29 mouse cellular contexts compared by ENCODE assay signal in genomic region chr12:12902403-12902802, GRCm38 (mm10). TPM values are rescaled to one million over a fixed set of nuclear protein-coding genes. Genes with fewer than 3 reads are reported as not detected.
A peak's percentile ranks its signal among the peaks of the same experiment; 100 is the strongest.
DNase-seq lines count a peak whose midpoint lies in the region; ATAC-seq and TF ChIP-seq lines count a peak whose summit lies in the region.
"Had no signal": no experiment of that assay in that cellular context is flagged by ENCODE, and none has a peak within 500 bp of the region (broad histone marks: within the 10 kb centered on the region; RNA-seq: fewer than 3 reads in every experiment).

No protein-coding gene starts in this region.

- no peak for TF ChIP-seq EP300 in ES-Bruce4 (IDR thresholded peaks at IDR 0.05; ENCODE audit: insufficient read depth, low read depth, low read length)

- H3K4me3 ChIP-seq in megakaryocyte, embryonic 14.5 days (replicated peaks): peak overlapping the region; percentile 77
- H3K4me3 ChIP-seq in ES-Bruce4 (ENCODE audit: low read depth, low read length): peak overlapping the region; percentile 68
- no peak overlapping the region for H3K4me3 ChIP-seq in hindbrain, embryonic 16.5 days (ENCODE audit: low read length)
- H3K4me3 ChIP-seq: erythroblast, embryonic 14.5 days; gastrocnemius, adult 2 months; heart, adult 2 months; intestine, embryonic 15.5 days; liver, embryonic 12.5 days; myocyte; neural tube, embryonic 12.5 days had no signal

- TF ChIP-seq POLR2A in ES-Bruce4 (IDR thresholded peaks at IDR 0.05; ENCODE audit: insufficient read depth, low read length): peak; percentile 68

- 100% methylated on average over 1 of the region's 1 CpGs for WGBS in hindbrain, embryonic 16.5 days

- no peak overlapping the region for H3K4me2 ChIP-seq in hindbrain, embryonic 16.5 days (ENCODE audit: low read length)
- H3K4me2 ChIP-seq: intestine, embryonic 15.5 days; liver, embryonic 12.5 days; midbrain, embryonic 11.5 days; neural tube, embryonic 12.5 days had no signal

- H3K27ac ChIP-seq in ES-Bruce4 (ENCODE audit: insufficient read depth, low read length): peak overlapping the region; percentile 70
- no peak overlapping the region for H3K27ac ChIP-seq in hindbrain, embryonic 16.5 days (ENCODE audit: low read depth, low read length)
- H3K27ac ChIP-seq: gastrocnemius, adult 2 months; heart, adult 2 months; hindbrain, postnatal 0 days; intestine, embryonic 15.5 days; liver, embryonic 12.5 days; neural tube, embryonic 12.5 days; stomach, postnatal 0 days had no signal

- 0 out of 2 replicates have a peak, but pooled peaks cover 3% of the 10 kb centered on the region for H3K9me3 ChIP-seq in megakaryocyte, embryonic 14.5 days
- no peaks in the 10 kb centered on the region for H3K9me3 ChIP-seq in ES-Bruce4 (replicated peaks; ENCODE audit: control insufficient read depth, insufficient read depth, low read length, poor library complexity, severe bottlenecking)
- no peaks in the 10 kb centered on the region for H3K9me3 ChIP-seq in hindbrain, embryonic 16.5 days (ENCODE audit: control insufficient read depth, low read length)
- H3K9me3 ChIP-seq: intestine, embryonic 15.5 days; liver, embryonic 12.5 days; neural tube, embryonic 12.5 days had no signal

- no peak for ATAC-seq in megakaryocyte, adult 5-6 weeks (ENCODE audit: poor library complexity, severe bottlenecking)
- ATAC-seq in hindbrain, embryonic 16.5 days: no peak
- ATAC-seq: forebrain, embryonic 16.5 days; hindbrain, postnatal 0 days; intestine, embryonic 15.5 days; liver, embryonic 12.5 days; liver, postnatal 0 days; midbrain, embryonic 16.5 days had no signal

- peak; percentile 88 for DNase-seq in R1 (ENCODE audit: low read depth, low spot score)
- DNase-seq in kidney, adult 11 months: no peak
- DNase-seq: adrenal gland, adult 2 months; adrenal gland, postnatal 36 days; cerebellum, postnatal 10 days; gastrocnemius, adult 2 months; gastrocnemius, postnatal 36 days; kidney, adult 9 months; kidney, postnatal 10 days; layer of hippocampus, postnatal 36 days; left cerebral cortex, postnatal 4 days; liver, postnatal 0 days; lung, postnatal 36 days; right cerebral cortex, adult 18-20 months had no signal

- H3K4me1 ChIP-seq in megakaryocyte, embryonic 14.5 days: peaks cover 11% of the 10 kb centered on the region
- peaks cover 5% of the 10 kb centered on the region for H3K4me1 ChIP-seq in ES-Bruce4 (ENCODE audit: control insufficient read depth, insufficient read depth, low read length)
- peaks cover 20% of the 10 kb centered on the region for H3K4me1 ChIP-seq in hindbrain, embryonic 16.5 days (ENCODE audit: control insufficient read depth, insufficient read depth, low read depth, low read length)
- H3K4me1 ChIP-seq: liver, embryonic 12.5 days had no signal

- H3K36me3 ChIP-seq in megakaryocyte, embryonic 14.5 days (replicated peaks; ENCODE audit: low read length): no peaks in the 10 kb centered on the region
- no peaks in the 10 kb centered on the region for H3K36me3 ChIP-seq in ES-Bruce4 (ENCODE audit: control insufficient read depth, insufficient read depth, low read length, poor library complexity, severe bottlenecking)
- no peaks in the 10 kb centered on the region for H3K36me3 ChIP-seq in hindbrain, embryonic 16.5 days (ENCODE audit: control insufficient read depth, insufficient read depth, low read length)
- H3K36me3 ChIP-seq: intestine, embryonic 15.5 days; liver, embryonic 12.5 days; neural tube, embryonic 12.5 days had no signal

- no peak for TF ChIP-seq CTCF in ES-Bruce4 (IDR thresholded peaks at IDR 0.05; ENCODE audit: low read depth, low read length)

- H3K9ac ChIP-seq in ES-Bruce4 (ENCODE audit: low read depth, poor library complexity, severe bottlenecking): peak overlapping the region; percentile 39
- H3K9ac ChIP-seq in hindbrain, embryonic 16.5 days (ENCODE audit: low read depth, low read length): no peak overlapping the region
- H3K9ac ChIP-seq: intestine, embryonic 15.5 days; liver, embryonic 12.5 days; liver, postnatal 0 days; neural tube, embryonic 12.5 days had no signal

- H3K27me3 ChIP-seq in megakaryocyte, embryonic 14.5 days (replicated peaks): peaks cover 24% of the 10 kb centered on the region
- H3K27me3 ChIP-seq in ES-Bruce4 (ENCODE audit: control insufficient read depth, insufficient read depth, low read length, poor library complexity, severe bottlenecking): no peaks in the 10 kb centered on the region
- H3K27me3 ChIP-seq in hindbrain, embryonic 16.5 days (replicated peaks; ENCODE audit: control insufficient read depth, insufficient read depth, low read length): no peaks in the 10 kb centered on the region
- H3K27me3 ChIP-seq: intestine, embryonic 15.5 days; neural tube, embryonic 12.5 days had no signal

RNA-seq across cellular contexts. Expression of gene Mycn, which starts 39.3 kb away (rescaled TPM):
- 77.9 and 202 TPM in 2 replicates for polyA plus RNA-seq in megakaryocyte, embryonic 14.5 days (2012; ENCODE audit: insufficient read depth, low replicate concordance)
- 0.16 and 0.67 TPM in 2 replicates for total RNA-seq in megakaryocyte, adult 5-6 weeks (2015)
- 0.08 and 0.11 TPM in 2 replicates for total RNA-seq in megakaryocyte, adult 5-6 weeks (2017)
- polyA plus RNA-seq in ES-Bruce4 (2011; ENCODE audit: insufficient read depth, insufficient read length, low read depth, missing spikeins): 75.0 and 78.6 TPM in 2 replicates
- polyA plus RNA-seq in hindbrain, embryonic 16.5 days (2015; fragmentation: Nextera tagmentation; extraction: Ambion mirVana): 56.9 and 63.5 TPM in 2 replicates
